Mouse (Mus musculus) heart, postnatal 0 days (tissue): ENCODE measurements at regions not wholly inside any gene's neighbourhood (a gene's known extent, or its start where the extent isn't known, plus 50 kb on each side); places are given as distances from the start of the nearest gene placed in this dataset.

ENCODE experiments used
- CTCF ChIP-seq: IDR thresholded peaks from 2 replicates; pipeline ENCODE4 v1.5.1; 2016; ENCODE audit warnings: antibody characterized with exemption, control low read depth, low read depth
- EP300 ChIP-seq: IDR thresholded peaks from 2 replicates; pipeline ENCODE4 v1.6.1; 2016; ENCODE audit warnings: antibody characterized with exemption, low read depth

- TF ChIP-seq CTCF: no peak
- TF ChIP-seq EP300: no peak
Observed at GRCm38 (mm10) chr3:117107378-117107777, 138.6 kb upstream of the Palmd start.
